Mouse (Mus musculus) midbrain, embryonic 15.5 days (tissue): ENCODE results near the gene March5. TPM values are rescaled to one million over a fixed set of nuclear protein-coding genes. Genes with fewer than 3 reads are reported as not detected.
A peak's percentile ranks its signal among the peaks of the same experiment; 100 is the strongest.

Source experiments
- ATAC-seq: fragments of 200-750 bp; cut with Nextera tagmentation; replicated peaks from 2 replicates; pipeline ENCODE4 v1.8.0; 2017; ENCODE audit warnings: moderate TSS enrichment
- H3K27ac ChIP-seq: fragments of 300-500 bp; sonication (generic); 2 replicates; pipeline ENCODE4 v1.5.1; 2015; ENCODE audit warnings: mild to moderate bottlenecking, inconsistent platforms
- H3K27me3 ChIP-seq: fragments of 300-500 bp; sonication (generic); replicated peaks from 2 replicates; pipeline ENCODE4 v1.6.1; 2015; ENCODE audit warnings: inconsistent platforms
- H3K36me3 ChIP-seq: fragments of 300-500 bp; sonication (generic); replicated peaks from 2 replicates; pipeline ENCODE4 v1.6.1; 2015; ENCODE audit warnings: inconsistent platforms
- H3K4me1 ChIP-seq: fragments of 300-500 bp; sonication (generic); 2 replicates; pipeline ENCODE4 v1.6.1; 2015; ENCODE audit warnings: inconsistent platforms
- H3K4me2 ChIP-seq: fragments of 300-500 bp; sonication (generic); 2 replicates; pipeline ENCODE4 v1.6.1; 2015; ENCODE audit warnings: inconsistent platforms, mild to moderate bottlenecking, moderate library complexity
- H3K4me3 ChIP-seq: fragments of 300-500 bp; sonication (generic); 2 replicates; pipeline ENCODE4 v1.5.1; 2015; ENCODE audit warnings: mild to moderate bottlenecking, inconsistent platforms
- H3K9ac ChIP-seq: fragments of 300-500 bp; sonication (generic); 2 replicates; pipeline ENCODE4 v1.6.1; 2015; ENCODE audit warnings: mild to moderate bottlenecking, inconsistent platforms
- H3K9me3 ChIP-seq: fragments of 300-500 bp; sonication (generic); 2 replicates; pipeline ENCODE4 v1.6.1; 2016; ENCODE audit warnings: inconsistent platforms
- WGBS: fragments of 180-500 bp; shearing (Covaris S2); methylation state at CpG from one replicate; pipeline ENCODE4 v1.1.7; 2015; ENCODE audit warnings: mixed read lengths; 5-methylcytosine and 5-hydroxymethylcytosine counted together
- polyA plus RNA-seq: library from polyadenylated mRNA; unstranded; fragments of >200 nt; fragmentation: Nextera tagmentation; extraction: Ambion mirVana; gene quantifications from 2 replicates; pipeline ENCODE4 v1.2.1, GENCODE M21; 2015

The March5 gene
- 101 and 103 TPM in 2 replicates for polyA plus RNA-seq

DNA sequence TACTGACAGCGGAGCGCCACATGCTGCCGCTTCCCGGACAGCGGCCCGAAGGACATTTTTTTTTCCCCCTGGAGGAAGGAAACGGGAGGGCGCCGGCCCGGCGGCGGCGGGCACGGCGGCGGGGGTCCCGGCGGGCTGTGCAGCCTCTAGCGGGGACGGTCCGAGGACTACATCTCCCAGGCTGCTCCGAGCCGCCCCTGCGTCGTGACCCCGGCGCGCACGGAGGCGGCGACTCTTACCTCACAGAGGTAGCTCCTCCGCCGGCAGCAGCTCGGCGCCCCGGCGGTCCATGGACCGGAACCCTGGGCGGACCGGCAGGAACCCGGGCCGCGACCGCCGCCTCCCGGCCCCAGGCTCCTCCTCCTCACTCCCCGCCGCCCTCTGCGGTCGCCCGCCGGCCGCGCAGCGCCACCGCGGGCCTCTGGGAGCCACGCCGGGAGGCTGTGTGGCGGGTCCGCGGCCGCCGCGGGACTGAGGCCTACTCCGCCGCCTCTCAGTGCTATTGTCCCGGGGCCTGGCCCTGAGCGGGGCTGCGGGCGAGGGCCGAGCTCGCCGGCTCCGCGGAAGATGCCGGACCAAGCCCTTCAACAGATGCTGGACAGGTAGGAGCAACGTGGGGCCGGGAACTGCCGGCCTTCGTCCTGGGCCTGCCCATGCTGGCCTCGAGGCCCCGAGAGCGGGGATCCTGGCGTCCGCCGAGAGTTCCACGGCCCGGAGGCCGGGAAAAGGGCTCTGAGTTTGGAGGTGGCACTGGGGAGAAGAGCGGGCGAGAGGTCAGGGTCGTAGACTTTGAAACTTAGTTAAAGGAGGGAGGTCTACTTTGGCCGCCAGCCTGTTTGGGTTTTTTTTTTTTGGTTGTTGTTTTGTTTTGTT lies at the start of gene March5:
TSS of gene March5 (plus strand) at position 241 of the 873 bp plus-strand sequence.
- Histone ChIP-seq H3K9me3 (no peaks in the 10 kb centered on the region), H3K27me3 (no peaks in the 10 kb centered on the region), H3K9ac (peak within 1 kb of the TSS; percentile 96), H3K4me3 (peak within 1 kb of the TSS; percentile 91), H3K4me1 (peaks cover 19% of the 10 kb centered on the region), H3K4me2 (peak within 1 kb of the TSS; percentile 84), H3K36me3 (peaks cover 8% of the 10 kb centered on the region), H3K27ac (peak within 1 kb of the TSS; percentile 85)
- ATAC-seq, result peak; percentile 99
- WGBS, result under 1% methylated on average over 72 of the region's 94 CpGs

DNA sequence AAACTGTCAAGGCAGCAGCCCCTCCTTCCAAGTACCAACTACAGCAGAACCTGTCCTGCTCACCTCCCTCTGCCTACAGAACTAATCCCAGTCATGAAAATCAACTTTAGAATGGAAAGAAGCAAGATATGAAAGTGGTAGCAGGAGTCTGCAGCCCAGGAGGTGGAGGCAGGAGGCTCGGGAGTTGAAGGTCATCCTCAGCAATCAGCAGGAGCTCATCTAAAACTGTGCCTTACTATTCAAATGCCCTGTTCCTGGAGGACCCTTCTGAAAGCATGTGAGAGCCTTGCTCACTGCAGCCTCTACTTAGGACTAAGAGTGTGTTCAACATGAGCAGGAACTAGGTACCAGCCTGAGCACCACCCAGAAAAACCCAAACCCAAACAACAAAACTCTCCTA lies 35.2 kb upstream of the March5 start:
- peak overlapping the region; percentile 62 for H3K4me3 ChIP-seq
- H3K4me1 ChIP-seq, result peaks cover 36% of the 10 kb centered on the region
- 45% methylated on average over 1 of the region's 1 CpGs for WGBS
- peak overlapping the region; percentile 87 for H3K4me2 ChIP-seq
- H3K36me3 ChIP-seq, result no peaks in the 10 kb centered on the region
- no peaks in the 10 kb centered on the region for H3K27me3 ChIP-seq
- no peak overlapping the region for H3K27ac ChIP-seq
- H3K9me3 ChIP-seq, result no peaks in the 10 kb centered on the region
- peak overlapping the region; percentile 9; the same call in 1 of the 2 replicates for H3K9ac ChIP-seq
- ATAC-seq, result no peak

DNA sequence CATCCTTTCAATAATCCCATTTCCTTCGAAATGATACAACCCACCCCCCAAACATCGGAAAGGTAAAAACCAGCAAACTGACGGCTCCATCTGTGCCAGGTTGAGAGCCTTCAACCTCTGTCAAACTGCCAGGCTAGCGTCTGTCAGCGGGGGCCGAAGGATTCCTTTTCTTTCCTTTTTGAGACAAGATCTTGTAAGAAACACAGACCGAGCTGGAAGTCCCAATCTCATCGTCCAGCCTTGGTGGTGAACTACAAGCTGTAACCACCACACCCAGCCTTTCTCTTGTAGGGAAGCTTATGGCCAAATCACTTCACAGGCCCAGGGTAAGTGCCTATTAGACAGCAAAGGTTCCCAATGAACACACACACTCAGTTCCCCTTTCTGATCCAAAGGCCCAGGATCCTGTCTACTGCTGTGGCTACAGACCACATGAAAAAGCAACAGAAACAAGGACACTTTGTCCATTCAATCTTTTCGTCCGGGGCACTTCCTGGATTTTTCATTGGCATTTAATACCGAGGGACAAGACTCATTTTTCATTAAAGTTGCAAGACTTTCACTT lies 34.7 kb upstream of the March5 start:
- H3K27me3 ChIP-seq, result no peaks in the 10 kb centered on the region
- no peaks in the 10 kb centered on the region for H3K36me3 ChIP-seq
- peak overlapping the region; percentile 62 for H3K4me3 ChIP-seq
- ATAC-seq, result no peak
- H3K9ac ChIP-seq, result peak overlapping the region; percentile 9; the same call in 1 of the 2 replicates
- H3K27ac ChIP-seq, result no peak overlapping the region
- H3K4me2 ChIP-seq, result peak overlapping the region; percentile 87
- H3K4me1 ChIP-seq, result peaks cover 37% of the 10 kb centered on the region
- no peaks in the 10 kb centered on the region for H3K9me3 ChIP-seq
- 70% methylated on average over 11 of the region's 11 CpGs for WGBS

DNA sequence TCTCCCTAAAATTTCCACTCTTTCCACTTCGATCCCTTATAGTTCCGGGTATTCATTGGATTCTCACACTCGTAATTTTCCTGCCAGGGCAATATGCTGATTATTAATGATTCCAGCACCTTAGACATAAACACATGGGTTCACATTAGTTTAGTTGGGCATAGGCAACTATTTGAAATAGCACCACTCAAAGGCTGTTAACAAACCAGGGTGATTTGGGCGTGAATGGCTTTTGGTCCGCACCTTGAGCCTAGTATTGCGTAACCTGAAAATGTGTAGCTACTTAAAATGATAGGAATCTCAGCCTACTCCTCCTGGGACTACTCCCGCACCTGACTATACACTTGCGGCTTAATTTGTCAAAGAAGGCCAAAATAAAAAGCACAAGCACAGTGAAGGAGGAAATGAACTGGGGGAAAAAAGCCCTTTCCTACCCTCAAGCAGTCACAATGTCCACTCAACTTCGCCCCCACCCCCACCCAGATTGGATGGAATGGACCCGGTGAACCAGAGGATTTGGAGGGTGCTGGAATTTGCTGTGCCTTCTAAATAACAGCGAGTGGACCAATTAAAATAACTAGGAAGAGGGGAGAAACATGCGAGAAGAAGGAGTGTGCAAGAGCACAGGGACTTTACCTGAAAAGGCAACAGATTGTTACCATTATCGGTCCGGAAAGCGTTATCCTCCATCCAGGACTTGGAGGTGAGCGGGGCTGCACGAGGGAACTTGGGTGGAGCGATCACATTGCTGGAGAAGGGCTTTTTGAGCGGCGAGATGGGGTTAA lies 33.8 kb upstream of the March5 start:
- no peaks in the 10 kb centered on the region for H3K9me3 ChIP-seq
- 26% methylated on average over 20 of the region's 20 CpGs for WGBS
- H3K27me3 ChIP-seq, result no peaks in the 10 kb centered on the region
- H3K4me1 ChIP-seq, result peaks cover 41% of the 10 kb centered on the region
- ATAC-seq, result no peak
- peak overlapping the region; percentile 62 for H3K4me3 ChIP-seq
- peak overlapping the region; percentile 94 for H3K27ac ChIP-seq
- peak overlapping the region; percentile 79 for H3K9ac ChIP-seq
- peak overlapping the region; percentile 87 for H3K4me2 ChIP-seq
- H3K36me3 ChIP-seq, result no peaks in the 10 kb centered on the region

DNA sequence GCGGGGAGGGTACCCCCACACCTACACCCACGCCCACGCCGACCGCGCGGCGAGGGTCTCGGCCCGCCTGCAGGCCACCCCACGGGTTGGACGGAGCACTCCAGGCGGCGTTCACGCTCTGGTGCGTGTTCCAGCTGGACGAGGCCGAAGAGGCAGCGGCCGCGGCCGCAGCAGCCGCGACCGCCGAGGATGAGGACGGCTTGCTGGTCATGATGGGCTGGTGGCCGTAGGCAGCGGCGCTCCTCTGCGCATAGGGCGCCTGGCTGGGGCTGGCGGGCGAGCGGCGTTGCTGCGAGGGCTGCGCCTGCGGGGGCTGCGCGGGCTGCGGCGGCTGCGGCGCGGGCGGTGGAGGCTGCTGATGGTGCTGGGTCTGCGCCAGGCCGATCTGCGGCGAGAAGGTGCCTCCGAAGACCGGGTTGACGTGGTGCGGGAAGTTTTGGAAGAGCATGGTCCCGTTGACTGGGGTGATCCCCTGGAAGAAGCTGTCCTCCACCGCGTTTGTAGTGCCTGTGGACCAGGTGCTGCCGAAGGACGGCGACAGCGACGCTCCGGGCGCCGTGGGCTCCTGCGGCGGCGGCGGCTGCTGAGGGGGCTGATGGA lies 33.1 kb upstream of the March5 start:
- H3K9ac ChIP-seq, result peak overlapping the region; percentile 79
- peak overlapping the region; percentile 62 for H3K4me3 ChIP-seq
- H3K27ac ChIP-seq, result peak overlapping the region; percentile 94
- H3K4me1 ChIP-seq, result peaks cover 45% of the 10 kb centered on the region
- peak overlapping the region; percentile 87 for H3K4me2 ChIP-seq
- WGBS, result under 1% methylated on average over 67 of the region's 70 CpGs
- no peaks in the 10 kb centered on the region for H3K27me3 ChIP-seq
- no peaks in the 10 kb centered on the region for H3K36me3 ChIP-seq
- ATAC-seq, result peak; percentile 64
- no peaks in the 10 kb centered on the region for H3K9me3 ChIP-seq

DNA sequence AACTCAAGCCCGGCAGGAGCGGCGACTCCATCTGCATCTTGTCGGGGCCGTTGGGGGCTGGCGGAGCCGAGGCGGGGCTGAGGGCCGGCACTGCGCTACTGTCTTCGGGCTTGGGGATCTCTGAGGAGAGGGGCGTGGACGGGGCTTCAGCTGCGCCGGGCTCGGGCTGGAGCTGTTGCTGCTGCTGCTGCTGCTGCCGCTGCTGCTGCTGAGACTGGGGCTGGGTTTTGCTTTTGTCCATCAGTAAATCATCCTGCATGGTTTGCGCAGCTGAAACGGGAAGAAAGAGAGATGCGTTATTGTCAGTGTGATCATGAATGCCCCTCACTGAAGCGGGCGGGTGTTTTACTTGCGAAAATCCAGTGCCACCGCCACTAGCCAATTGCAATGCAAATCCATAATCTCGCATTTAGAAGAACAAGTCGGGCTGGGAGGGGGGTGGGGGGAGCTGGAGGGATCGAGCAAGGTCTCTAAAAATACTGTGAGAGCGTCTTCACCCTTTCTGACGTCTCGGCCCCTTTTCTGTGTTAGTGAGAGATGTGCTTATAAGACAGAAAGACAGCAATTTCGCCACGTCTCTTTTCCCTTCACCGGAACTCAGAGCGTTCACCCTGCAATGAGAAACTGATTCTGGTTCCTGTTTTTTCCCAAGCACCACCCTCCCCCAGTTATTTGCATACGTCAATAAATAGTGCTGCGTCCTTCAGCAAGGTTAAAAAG lies 32.5 kb upstream of the March5 start:
- peak overlapping the region; percentile 94 for H3K27ac ChIP-seq
- H3K9me3 ChIP-seq, result no peaks in the 10 kb centered on the region
- no peaks in the 10 kb centered on the region for H3K36me3 ChIP-seq
- peak overlapping the region; percentile 87 for H3K4me2 ChIP-seq
- no peaks in the 10 kb centered on the region for H3K27me3 ChIP-seq
- H3K4me1 ChIP-seq, result peaks cover 45% of the 10 kb centered on the region
- peak overlapping the region; percentile 62 for H3K4me3 ChIP-seq
- peak; percentile 73 for ATAC-seq
- peak overlapping the region; percentile 79 for H3K9ac ChIP-seq
- WGBS, result under 1% methylated on average over 36 of the region's 36 CpGs

DNA sequence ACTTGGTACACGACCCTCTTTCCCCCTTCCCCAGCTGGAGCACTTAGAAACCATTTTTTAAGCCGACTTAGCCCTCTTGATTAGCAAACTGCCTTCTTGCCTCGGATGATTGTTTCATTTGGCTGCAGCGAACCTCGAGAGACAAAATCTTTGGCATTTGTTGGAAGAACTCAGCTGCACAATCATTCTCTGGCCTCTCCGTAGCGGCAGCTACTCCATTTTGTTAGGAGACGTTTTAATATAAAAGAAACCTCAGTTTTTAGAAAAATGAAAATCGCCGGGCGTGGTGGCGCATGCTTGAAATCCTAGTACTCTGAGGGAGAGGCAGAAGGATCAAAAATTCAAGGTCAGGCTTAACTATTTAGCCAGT lies 31.9 kb upstream of the March5 start:
- Histone ChIP-seq H3K9me3 (no peaks in the 10 kb centered on the region), H3K27me3 (no peaks in the 10 kb centered on the region), H3K4me1 (peaks cover 45% of the 10 kb centered on the region), H3K4me3 (peak overlapping the region; percentile 62), H3K36me3 (no peaks in the 10 kb centered on the region), H3K9ac (peak overlapping the region; percentile 79), H3K27ac (peak overlapping the region; percentile 94), H3K4me2 (peak overlapping the region; percentile 87)
- WGBS, result 2% methylated on average over 12 of the region's 12 CpGs
- ATAC-seq, result no peak

DNA sequence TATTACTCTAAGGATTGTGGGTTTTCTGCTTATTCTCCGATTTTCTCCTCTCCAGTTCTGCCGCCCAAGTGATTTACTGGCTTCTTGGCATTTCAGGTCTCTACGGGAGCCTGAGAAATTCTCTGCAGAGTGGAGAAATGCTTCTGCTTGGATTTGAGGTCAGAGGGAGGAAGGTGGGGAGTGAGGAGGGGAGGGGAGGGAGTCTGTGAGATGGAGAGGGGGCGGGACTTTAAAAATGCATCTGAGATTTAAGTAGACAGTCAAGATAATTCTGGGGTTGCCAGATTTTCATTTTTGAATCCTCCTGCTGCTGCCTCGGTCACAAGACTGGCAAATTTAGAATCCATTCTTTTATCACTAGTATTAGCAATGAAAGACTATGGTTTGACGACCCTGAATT lies 31.4 kb upstream of the March5 start:
- Histone ChIP-seq H3K9ac (peak overlapping the region; percentile 79), H3K4me1 (peaks cover 45% of the 10 kb centered on the region)

DNA sequence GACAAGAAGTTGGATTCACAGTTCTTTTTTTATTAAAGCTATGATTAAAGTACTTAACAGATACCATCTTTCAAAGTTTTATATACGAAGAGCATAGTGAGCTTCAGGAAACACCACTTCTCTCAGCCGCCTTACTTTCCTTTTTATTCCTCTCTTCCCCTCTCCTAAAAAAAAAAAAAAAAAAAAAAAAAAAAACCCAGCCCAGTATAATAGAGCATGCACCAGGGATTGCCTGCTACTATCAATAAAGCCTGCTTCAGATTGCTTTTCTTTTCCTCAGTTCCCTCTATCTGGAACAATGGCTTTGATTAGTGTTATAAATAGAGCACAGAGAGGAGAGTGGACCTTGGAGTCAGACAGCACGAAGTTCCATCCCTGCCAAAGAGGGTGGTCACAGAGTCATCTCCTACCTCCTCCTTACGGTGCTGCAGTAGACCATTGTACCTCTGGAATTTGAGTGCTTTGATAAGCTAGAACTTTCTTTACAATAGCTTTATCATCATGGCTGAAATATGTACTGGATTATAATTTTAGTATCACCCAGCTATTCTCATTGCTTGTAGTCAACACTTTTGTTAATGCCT lies 30.4 kb upstream of the March5 start:
- H3K27me3 ChIP-seq, result no peaks in the 10 kb centered on the region
- H3K36me3 ChIP-seq, result no peaks in the 10 kb centered on the region
- peaks cover 37% of the 10 kb centered on the region for H3K4me1 ChIP-seq
- H3K4me2 ChIP-seq, result peak overlapping the region; percentile 87
- H3K9me3 ChIP-seq, result no peaks in the 10 kb centered on the region
- H3K27ac ChIP-seq, result no peak overlapping the region
- 30% methylated on average over 4 of the region's 4 CpGs for WGBS
- ATAC-seq, result no peak
- H3K4me3 ChIP-seq, result peak overlapping the region; percentile 41
- peak overlapping the region; percentile 40 for H3K9ac ChIP-seq

More for the DNA sequence above, 31.4 kb upstream of the March5 start:
- no peak for ATAC-seq
- Histone ChIP-seq H3K36me3 (no peaks in the 10 kb centered on the region), H3K27ac (peak overlapping the region; percentile 94), H3K27me3 (no peaks in the 10 kb centered on the region), H3K4me3 (peak overlapping the region; percentile 62), H3K4me2 (peak overlapping the region; percentile 87), H3K9me3 (no peaks in the 10 kb centered on the region)
- WGBS, result 8% methylated on average over 6 of the region's 6 CpGs

DNA sequence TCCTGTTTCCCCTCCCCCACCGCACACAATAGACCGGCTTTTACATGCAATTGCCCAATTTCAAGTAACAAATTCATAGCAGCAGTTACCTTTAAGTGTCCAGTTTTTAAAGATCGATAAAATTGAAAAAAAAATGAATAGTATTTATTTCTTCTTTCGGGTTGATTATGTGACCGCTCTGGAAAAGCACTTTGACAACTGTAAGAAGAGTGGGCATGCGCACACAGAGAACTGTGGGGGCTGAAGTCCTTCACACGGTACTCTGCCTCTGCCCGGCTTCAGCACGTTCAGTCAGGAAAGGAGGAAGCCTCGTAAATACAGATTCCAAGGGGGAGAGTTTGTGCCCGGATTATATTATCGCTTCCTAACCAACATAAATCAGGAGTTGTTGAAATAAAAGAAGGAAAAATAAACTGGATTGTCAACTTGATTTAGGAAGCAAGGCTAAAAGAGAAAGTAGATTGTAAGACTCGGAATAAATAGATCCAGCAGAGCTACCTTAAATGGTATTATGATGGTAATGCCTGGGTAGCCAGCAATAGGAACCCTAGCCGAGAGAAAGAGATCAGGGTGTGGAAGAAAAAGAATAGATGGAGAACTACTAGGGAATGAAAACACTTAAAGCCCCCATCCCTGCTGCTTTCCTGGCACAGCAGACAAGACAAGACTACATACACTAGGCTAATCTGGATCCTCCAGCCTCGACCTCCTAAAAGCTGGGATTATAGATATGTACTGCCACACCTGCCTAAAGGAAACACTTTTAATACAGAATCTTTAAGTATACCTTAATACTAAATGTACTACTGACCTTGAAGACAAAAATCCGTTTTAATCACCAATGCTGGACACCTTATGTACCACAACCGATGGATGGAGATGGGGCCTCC lies 29.3 kb upstream of the March5 start:
- H3K4me2 ChIP-seq, result peak overlapping the region; percentile 47
- peak; percentile 82 for ATAC-seq
- no peaks in the 10 kb centered on the region for H3K27me3 ChIP-seq
- H3K4me1 ChIP-seq, result peaks cover 26% of the 10 kb centered on the region
- peak overlapping the region; percentile 79 for H3K27ac ChIP-seq
- H3K4me3 ChIP-seq, result peak overlapping the region; percentile 47
- 13% methylated on average over 17 of the region's 17 CpGs for WGBS
- no peaks in the 10 kb centered on the region for H3K9me3 ChIP-seq
- H3K9ac ChIP-seq, result peak overlapping the region; percentile 37
- no peaks in the 10 kb centered on the region for H3K36me3 ChIP-seq
